Mouse (Mus musculus) brown adipose tissue, adult 24 weeks (tissue): ENCODE data around the gene Gstm1. TPM values are rescaled to one million over a fixed set of nuclear protein-coding genes. Genes with fewer than 3 reads are reported as not detected.

Experiments used
- H3K27ac ChIP-seq: fragments of 200-500 bp; replicated peaks from 2 replicates; pipeline ENCODE4 v1.5.1; 2012; ENCODE audit warnings: low read depth, mild to moderate bottlenecking, low read length
- H3K4me1 ChIP-seq: fragments of 200-500 bp; 2 replicates; pipeline ENCODE4 v1.6.1; 2012; ENCODE audit warnings: low read length, mixed read lengths; ENCODE audit not compliant: control insufficient read depth, insufficient read depth, insufficient read length
- H3K4me3 ChIP-seq: fragments of 200-500 bp; 2 replicates; pipeline ENCODE4 v1.5.1; 2012; ENCODE audit warnings: low read depth, mild to moderate bottlenecking, low read length, moderate library complexity; ENCODE audit not compliant: insufficient read depth
- polyA plus RNA-seq: library from polyadenylated mRNA; stranded (reverse); fragments of >200 nt; gene quantifications from 2 replicates; pipeline ENCODE4 v1.2.4, GENCODE M21; 2012; ENCODE audit not compliant: missing spikeins, insufficient read depth, insufficient read length

The Gstm1 gene
- polyA plus RNA-seq, 1 experiment: 393 TPM

GRCm38 (mm10) chr3:107964656-107965308 lies 53.0 kb downstream of the Gstm1 start:
- H3K27ac ChIP-seq: 0 out of 2 replicates have a peak overlapping the region, but pooled peaks have one; percentile 42

GRCm38 (mm10) chr3:107964026-107964425 lies 53.7 kb downstream of the Gstm1 start:
- no peak overlapping the region for H3K27ac ChIP-seq
- H3K4me1 ChIP-seq: peaks cover 8% of the 10 kb centered on the region
- H3K4me3 ChIP-seq: no peak overlapping the region

More at GRCm38 (mm10) chr3:107964656-107965308, 53.0 kb downstream of the Gstm1 start:
- Histone ChIP-seq H3K4me3 (no peak overlapping the region), H3K4me1 (peaks cover 8% of the 10 kb centered on the region)

Other genes with a start within 250 kb of the Gstm1 start
- not detected in 2 replicates for gene Eps8l3, start 140.7 kb downstream of the Gstm1 start, polyA plus RNA-seq
- 117 and 121 TPM in 2 replicates for gene Gstm5, start 122.2 kb downstream of the Gstm1 start, polyA plus RNA-seq
- 10.3 and 15.8 TPM in 2 replicates for gene Gstm7, start 86.2 kb downstream of the Gstm1 start, polyA plus RNA-seq
- 3.1 and 7.9 TPM in 2 replicates for gene Gstm6, start 74.2 kb downstream of the Gstm1 start, polyA plus RNA-seq
- gene Gstm3, start 48.7 kb downstream of the Gstm1 start, polyA plus RNA-seq: not detected in 2 replicates
- gene Gstm2, start 31.5 kb downstream of the Gstm1 start, polyA plus RNA-seq: 116 and 122 TPM in 2 replicates
- gene Gstm4, start 26.9 kb upstream of the Gstm1 start, polyA plus RNA-seq: 17.4 and 30.2 TPM in 2 replicates
- gene Ampd2, start 68.7 kb upstream of the Gstm1 start, polyA plus RNA-seq: 13.5 and 16.4 TPM in 2 replicates
- gene Gnat2, start 74.8 kb upstream of the Gstm1 start, polyA plus RNA-seq: not detected in 2 replicates
- gene Gnai3, start 128.2 kb upstream of the Gstm1 start, polyA plus RNA-seq: 20.7 and 24.7 TPM in 2 replicates
- not detected in 2 replicates for gene Gpr61, start 136.9 kb upstream of the Gstm1 start, polyA plus RNA-seq
- gene Amigo1, start 168.4 kb upstream of the Gstm1 start, polyA plus RNA-seq: 5.8 and 10.1 TPM in 2 replicates
- gene Cyb561d1, start 183.2 kb upstream of the Gstm1 start, polyA plus RNA-seq: 3.5 and 4.8 TPM in 2 replicates
- gene Atxn7l2, start 193.0 kb upstream of the Gstm1 start, polyA plus RNA-seq: 0.91 and 2.4 TPM in 2 replicates
- gene Sypl2, start 208.7 kb upstream of the Gstm1 start, polyA plus RNA-seq: 2.7 and 3.9 TPM in 2 replicates
- gene Psma5, start 239.0 kb upstream of the Gstm1 start, polyA plus RNA-seq: 99.2 and 140 TPM in 2 replicates